Mouse (Mus musculus) midbrain, embryonic 12.5 days (tissue): ENCODE data around the gene Fam19a4. TPM values are rescaled to one million over a fixed set of nuclear protein-coding genes. Genes with fewer than 3 reads are reported as not detected.

Source experiments
- ATAC-seq: fragments of 200-750 bp; cut with Nextera tagmentation; 2 replicates; pipeline ENCODE4 v1.8.0; 2017; ENCODE audit warnings: low read depth, moderate TSS enrichment, moderate library complexity; ENCODE audit not compliant: low FRiP score
- H3K27ac ChIP-seq: fragments of 300-500 bp; sonication (generic); replicated peaks from 2 replicates; pipeline ENCODE4 v1.5.1; 2016; ENCODE audit warnings: mild to moderate bottlenecking
- H3K27me3 ChIP-seq: fragments of 300-500 bp; sonication (generic); 2 replicates; pipeline ENCODE4 v1.6.1; 2016; ENCODE audit warnings: mild to moderate bottlenecking
- H3K36me3 ChIP-seq: fragments of 300-500 bp; sonication (generic); 2 replicates; pipeline ENCODE4 v1.6.1; 2016
- H3K4me1 ChIP-seq: fragments of 300-500 bp; sonication (generic); 2 replicates; pipeline ENCODE4 v1.6.1; 2016
- H3K4me2 ChIP-seq: fragments of 300-500 bp; sonication (generic); replicated peaks from 2 replicates; pipeline ENCODE4 v1.6.1; 2016; ENCODE audit warnings: mild to moderate bottlenecking, moderate library complexity
- H3K4me3 ChIP-seq: fragments of 300-500 bp; sonication (generic); 2 replicates; pipeline ENCODE4 v1.5.1; 2016; ENCODE audit warnings: mild to moderate bottlenecking
- H3K9ac ChIP-seq: fragments of 300-500 bp; sonication (generic); replicated peaks from 2 replicates; pipeline ENCODE4 v1.6.1; 2016; ENCODE audit warnings: mild to moderate bottlenecking, moderate library complexity
- H3K9me3 ChIP-seq: fragments of 300-500 bp; sonication (generic); 2 replicates; pipeline ENCODE4 v1.6.1; 2016; ENCODE audit warnings: mild to moderate bottlenecking
- WGBS: fragments of 180-500 bp; shearing (Covaris S2); methylation state at CpG from one replicate; pipeline ENCODE4 v1.1.7; 2016; 5-methylcytosine and 5-hydroxymethylcytosine counted together
- polyA plus RNA-seq: library from polyadenylated mRNA; unstranded; fragments of >200 nt; fragmentation: Nextera tagmentation; extraction: Ambion mirVana; gene quantifications from 2 replicates; pipeline ENCODE4 v1.2.1, GENCODE M21; 2016

The Fam19a4 gene
- polyA plus RNA-seq, 1 experiment from 2014 or later, result 8.7 TPM

GRCm38 (mm10) chr6:97046541-97046940 is 13.7 kb downstream of the Fam19a4 start:
- ATAC-seq, result no peak
- H3K9ac ChIP-seq, result no peak overlapping the region
- H3K4me1 ChIP-seq, result 0 out of 2 replicates have a peak, but pooled peaks cover under 1% of the 10 kb centered on the region
- no peaks in the 10 kb centered on the region for H3K36me3 ChIP-seq
- H3K27me3 ChIP-seq, result no peaks in the 10 kb centered on the region
- 86% methylated on average over 4 of the region's 4 CpGs for WGBS
- no peaks in the 10 kb centered on the region for H3K9me3 ChIP-seq
- H3K4me3 ChIP-seq, result no peak overlapping the region
- no peak overlapping the region for H3K27ac ChIP-seq
- no peak overlapping the region for H3K4me2 ChIP-seq

DNA sequence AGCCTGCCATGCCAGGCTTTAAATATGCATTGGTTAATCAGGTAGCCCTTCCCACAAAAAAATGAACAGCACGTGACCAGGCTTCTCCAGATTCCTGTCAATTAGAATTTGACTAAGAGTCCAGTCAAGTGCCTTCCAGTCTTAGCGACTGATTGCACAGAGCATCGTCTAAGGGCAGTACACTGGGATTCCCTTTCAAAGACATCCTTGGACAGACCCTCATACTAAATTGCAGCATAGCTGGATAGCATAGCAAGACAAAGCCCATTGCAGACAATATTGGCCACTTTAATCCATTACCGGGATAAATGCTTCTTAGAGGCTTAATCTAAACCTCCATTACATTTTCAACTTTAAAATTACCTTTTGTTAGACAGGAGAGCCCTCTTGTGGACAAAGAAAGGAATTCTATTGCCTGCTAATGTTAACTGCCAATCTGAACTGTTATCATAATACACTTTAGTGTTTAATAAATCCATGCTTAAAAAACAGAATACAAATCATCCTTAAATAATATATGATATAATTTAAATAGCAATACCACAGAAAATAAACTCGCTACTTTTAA is 33.0 kb downstream of the Fam19a4 start:
- WGBS, result 44% methylated on average over 5 of the region's 5 CpGs
- no peak for ATAC-seq
- Histone ChIP-seq H3K27ac (no peak overlapping the region), H3K36me3 (no peaks in the 10 kb centered on the region), H3K27me3 (peaks cover 12% of the 10 kb centered on the region; the same call in 1 of the 2 replicates), H3K9ac (no peak overlapping the region), H3K9me3 (no peaks in the 10 kb centered on the region), H3K4me2 (no peak overlapping the region), H3K4me3 (no peak overlapping the region), H3K4me1 (no peaks in the 10 kb centered on the region; the same call in 1 of the 2 replicates)

GRCm38 (mm10) chr6:97019323-97019722 is 40.9 kb downstream of the Fam19a4 start:
- H3K4me1 ChIP-seq, result no peaks in the 10 kb centered on the region
- WGBS, result 73% methylated on average over 2 of the region's 2 CpGs
- no peak for ATAC-seq

GRCm38 (mm10) chr6:97016711-97017110 is 43.5 kb downstream of the Fam19a4 start:
- Histone ChIP-seq H3K27me3 (no peaks in the 10 kb centered on the region), H3K4me2 (no peak overlapping the region), H3K9me3 (no peaks in the 10 kb centered on the region), H3K27ac (no peak overlapping the region), H3K4me3 (no peak overlapping the region), H3K9ac (no peak overlapping the region), H3K4me1 (no peaks in the 10 kb centered on the region), H3K36me3 (no peaks in the 10 kb centered on the region)
- ATAC-seq, result no peak
- WGBS, result 94% methylated on average over 1 of the region's 1 CpGs

More at GRCm38 (mm10) chr6:97019323-97019722, 40.9 kb downstream of the Fam19a4 start:
- no peak overlapping the region for H3K9ac ChIP-seq
- H3K27ac ChIP-seq, result no peak overlapping the region
- no peak overlapping the region for H3K4me2 ChIP-seq
- H3K9me3 ChIP-seq, result no peaks in the 10 kb centered on the region
- H3K27me3 ChIP-seq, result no peaks in the 10 kb centered on the region
- no peaks in the 10 kb centered on the region for H3K36me3 ChIP-seq
- H3K4me3 ChIP-seq, result no peak overlapping the region

DNA sequence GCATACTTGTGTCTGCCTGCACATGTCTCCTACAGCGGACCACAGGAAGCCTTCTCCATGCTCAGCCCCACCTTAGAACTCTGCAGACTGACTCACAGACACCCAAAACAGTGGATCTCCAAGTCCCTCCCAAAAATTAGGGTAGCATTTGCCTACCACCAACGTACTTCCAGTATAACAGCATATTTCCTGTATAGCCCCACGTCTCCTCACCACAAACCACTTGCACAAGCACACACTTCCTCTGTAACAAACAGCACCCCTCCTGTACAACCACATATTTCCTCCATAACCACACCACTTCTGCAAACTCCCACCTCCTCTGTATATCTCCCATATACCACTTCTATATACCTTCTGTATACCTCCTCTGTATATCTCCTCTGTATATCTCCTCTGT is 44.2 kb downstream of the Fam19a4 start:
- no peak for ATAC-seq
- no peak overlapping the region for H3K9ac ChIP-seq
- H3K9me3 ChIP-seq, result no peaks in the 10 kb centered on the region
- H3K4me1 ChIP-seq, result no peaks in the 10 kb centered on the region
- H3K36me3 ChIP-seq, result no peaks in the 10 kb centered on the region
- no peak overlapping the region for H3K27ac ChIP-seq
- no peaks in the 10 kb centered on the region for H3K27me3 ChIP-seq
- 74% methylated on average over 3 of the region's 3 CpGs for WGBS
- no peak overlapping the region for H3K4me3 ChIP-seq
- H3K4me2 ChIP-seq, result no peak overlapping the region

GRCm38 (mm10) chr6:97006513-97007094 is 53.6 kb downstream of the Fam19a4 start:
- Histone ChIP-seq H3K36me3 (no peaks in the 10 kb centered on the region), H3K4me2 (no peak overlapping the region), H3K9ac (no peak overlapping the region), H3K4me1 (no peaks in the 10 kb centered on the region), H3K27me3 (peaks cover 4% of the 10 kb centered on the region), H3K9me3 (no peaks in the 10 kb centered on the region), H3K27ac (no peak overlapping the region), H3K4me3 (no peak overlapping the region)
- no peak; the same call in 1 of the 2 replicates for ATAC-seq
- 55% methylated on average over 8 of the region's 8 CpGs for WGBS

DNA sequence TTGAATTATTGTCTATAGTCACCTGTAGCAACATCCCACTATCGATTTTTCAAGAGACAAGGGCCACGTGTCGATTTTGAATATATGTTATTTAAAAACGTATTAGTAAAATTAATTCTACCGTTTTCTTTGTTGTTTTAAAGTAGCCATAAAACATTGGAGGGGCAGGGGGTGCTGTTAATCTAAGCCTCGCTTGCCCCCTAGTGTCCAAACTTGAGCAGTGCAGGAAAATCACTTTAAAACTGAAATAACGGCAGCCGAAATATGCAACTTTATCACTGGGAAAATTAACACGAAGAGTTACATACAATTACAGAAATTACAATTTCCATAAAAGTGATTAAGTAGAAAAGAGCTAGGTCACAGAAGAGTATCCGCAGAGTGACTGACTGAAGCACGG is 55.2 kb downstream of the Fam19a4 start:
- H3K4me2 ChIP-seq, result no peak overlapping the region
- no peak for ATAC-seq
- H3K9me3 ChIP-seq, result no peaks in the 10 kb centered on the region
- peaks cover 4% of the 10 kb centered on the region for H3K27me3 ChIP-seq
- no peaks in the 10 kb centered on the region for H3K4me1 ChIP-seq
- no peak overlapping the region for H3K27ac ChIP-seq
- H3K36me3 ChIP-seq, result no peaks in the 10 kb centered on the region
- 23% methylated on average over 11 of the region's 11 CpGs for WGBS
- H3K4me3 ChIP-seq, result no peak overlapping the region
- H3K9ac ChIP-seq, result no peak overlapping the region

DNA sequence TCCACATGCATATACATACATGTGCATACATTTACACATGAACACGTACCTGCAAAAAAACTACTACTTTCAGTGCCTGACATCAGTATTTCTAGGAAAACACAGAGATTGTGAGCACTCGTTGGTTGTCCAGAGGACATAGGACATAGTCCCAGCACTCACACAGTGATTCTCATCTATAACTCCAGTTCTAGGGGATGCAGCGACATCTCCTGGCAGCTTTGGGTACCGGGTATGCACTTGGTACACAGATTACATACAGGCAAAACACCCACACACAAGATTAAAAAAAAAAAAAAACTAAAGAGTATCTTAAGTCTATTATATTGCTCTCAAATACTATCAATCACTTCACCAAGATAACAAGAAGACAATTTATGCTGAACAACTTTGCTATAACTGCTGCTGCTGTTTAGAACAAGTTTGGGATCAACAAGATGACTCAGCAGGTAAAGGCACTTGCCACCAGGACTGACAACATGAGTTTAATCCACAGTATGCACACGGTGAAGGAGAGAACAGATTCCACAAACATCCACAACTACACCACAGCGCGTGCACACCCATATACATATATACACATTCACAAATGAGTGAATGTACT is 64.6 kb downstream of the Fam19a4 start:
- Histone ChIP-seq H3K9me3 (0 out of 2 replicates have a peak, but pooled peaks cover 7% of the 10 kb centered on the region), H3K9ac (no peak overlapping the region), H3K4me2 (no peak overlapping the region), H3K4me3 (no peak overlapping the region), H3K4me1 (no peaks in the 10 kb centered on the region), H3K27ac (no peak overlapping the region), H3K27me3 (no peaks in the 10 kb centered on the region), H3K36me3 (no peaks in the 10 kb centered on the region)
- WGBS, result 90% methylated on average over 7 of the region's 7 CpGs
- no peak for ATAC-seq

GRCm38 (mm10) chr6:96991741-96992140 is 68.5 kb downstream of the Fam19a4 start:
- no peak overlapping the region for H3K4me2 ChIP-seq
- ATAC-seq, result no peak
- no peaks in the 10 kb centered on the region for H3K36me3 ChIP-seq
- 79% methylated on average over 1 of the region's 1 CpGs for WGBS
- no peaks in the 10 kb centered on the region for H3K27me3 ChIP-seq
- H3K27ac ChIP-seq, result no peak overlapping the region
- H3K4me3 ChIP-seq, result no peak overlapping the region
- H3K9ac ChIP-seq, result no peak overlapping the region
- no peaks in the 10 kb centered on the region for H3K4me1 ChIP-seq
- H3K9me3 ChIP-seq, result 0 out of 2 replicates have a peak, but pooled peaks cover 7% of the 10 kb centered on the region

GRCm38 (mm10) chr6:96977537-96977936 is 82.7 kb downstream of the Fam19a4 start:
- Histone ChIP-seq H3K9me3 (no peaks in the 10 kb centered on the region), H3K36me3 (no peaks in the 10 kb centered on the region), H3K4me1 (no peaks in the 10 kb centered on the region), H3K4me2 (no peak overlapping the region), H3K4me3 (no peak overlapping the region), H3K27ac (no peak overlapping the region), H3K9ac (no peak overlapping the region), H3K27me3 (no peaks in the 10 kb centered on the region)
- WGBS, result 87% methylated on average over 1 of the region's 1 CpGs
- no peak for ATAC-seq

DNA sequence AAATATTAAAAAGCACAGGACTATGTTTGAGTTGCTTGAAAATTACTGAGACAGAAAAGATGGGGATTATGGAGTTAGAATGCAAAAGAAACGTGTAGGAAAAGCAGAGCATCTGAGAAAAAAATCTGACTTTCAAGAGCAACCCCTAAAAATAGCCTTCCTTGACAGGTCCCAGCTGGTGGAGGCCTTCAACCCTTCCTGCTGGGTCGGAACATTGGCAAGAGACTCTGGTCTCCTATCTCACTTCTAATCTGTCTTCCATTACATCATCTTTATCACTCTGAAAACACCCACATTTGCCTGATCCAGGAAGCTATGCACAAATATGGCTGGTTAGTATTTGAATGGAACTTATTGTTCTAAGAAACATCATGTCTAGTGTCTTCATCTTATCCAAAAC is 115.4 kb downstream of the Fam19a4 start:
- 48% methylated on average over 2 of the region's 2 CpGs for WGBS
- H3K4me3 ChIP-seq, result no peak overlapping the region
- H3K36me3 ChIP-seq, result no peaks in the 10 kb centered on the region
- no peak overlapping the region for H3K27ac ChIP-seq
- H3K4me2 ChIP-seq, result no peak overlapping the region
- no peaks in the 10 kb centered on the region for H3K9me3 ChIP-seq
- H3K27me3 ChIP-seq, result no peaks in the 10 kb centered on the region
- H3K4me1 ChIP-seq, result no peaks in the 10 kb centered on the region
- H3K9ac ChIP-seq, result no peak overlapping the region
- no peak for ATAC-seq

- WGBS, result 76% methylated on average over 1 of the region's 1 CpGs
- H3K27ac ChIP-seq, result no peak overlapping the region
- no peak overlapping the region for H3K4me2 ChIP-seq
- H3K36me3 ChIP-seq, result no peaks in the 10 kb centered on the region
- H3K27me3 ChIP-seq, result no peaks in the 10 kb centered on the region
- no peaks in the 10 kb centered on the region for H3K9me3 ChIP-seq
- no peak overlapping the region for H3K4me3 ChIP-seq
- H3K4me1 ChIP-seq, result no peaks in the 10 kb centered on the region
- no peak for ATAC-seq
- no peak overlapping the region for H3K9ac ChIP-seq
Observed at GRCm38 (mm10) chr6:96935776-96936175, 124.4 kb downstream of the Fam19a4 start.
